Mouse (Mus musculus) B cell, adult (primary cell): ENCODE results near the gene S100a13. TPM values are rescaled to one million over a fixed set of nuclear protein-coding genes. Genes with fewer than 3 reads are reported as not detected.

Source experiments
- total RNA-seq: library from RNA; stranded (reverse); gene quantifications from 4 replicates; pipeline ENCODE4 v1.2.4, GENCODE M21; 2023; ENCODE audit not compliant: inconsistent age

S100a13 gene
- 17.0 to 22.0 TPM (median 19.6 TPM) in 4 replicates for total RNA-seq

DNA sequence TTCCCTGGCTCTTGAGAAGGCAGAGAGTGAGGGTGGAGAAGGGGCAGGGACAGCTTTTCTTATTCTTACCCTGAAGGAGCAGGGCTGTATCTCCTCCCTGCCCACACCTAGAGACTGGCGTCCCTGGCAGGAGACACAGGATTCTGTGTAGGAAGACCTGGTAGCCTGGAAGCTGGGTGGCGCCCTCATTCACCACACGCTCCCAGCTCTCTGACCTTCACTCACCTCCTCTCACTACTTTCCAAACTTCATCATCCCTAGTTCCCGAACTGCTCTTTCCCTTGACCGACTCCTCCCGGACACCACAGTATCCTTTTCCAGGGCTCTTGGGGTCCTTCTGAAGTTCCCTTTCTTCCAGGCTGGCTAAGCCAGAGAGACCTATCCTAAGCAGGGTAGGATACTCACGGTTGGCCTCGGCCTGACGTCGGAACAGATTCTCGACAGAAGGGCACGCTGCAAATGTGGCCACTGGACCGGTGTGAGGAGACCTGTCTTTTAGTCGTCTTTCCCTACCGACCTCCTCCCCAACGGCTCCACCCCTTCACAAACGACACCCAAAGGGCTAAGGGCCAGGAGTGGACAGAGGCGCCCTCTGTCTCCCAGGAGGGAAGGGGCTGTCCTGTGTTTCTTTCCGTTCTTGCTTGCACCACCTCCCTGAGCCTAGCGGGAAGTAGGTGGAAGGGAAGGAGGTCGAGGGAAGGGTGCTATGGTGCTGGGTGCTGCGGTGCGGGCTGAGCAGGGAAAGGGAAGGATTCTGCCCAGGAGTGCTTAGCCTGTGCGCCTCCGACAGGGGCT, at the start of gene S100a13, which contains the start of gene S100a1:
S100a13 (plus strand) TSS at position 640 of the 795 bp plus-strand sequence.
S100a1 (minus strand) TSS at position 597 of the 795 bp plus-strand sequence.

GRCm38 (mm10) chr3:90465686-90466310, 48.4 kb upstream of the S100a13 start, which contains the start of gene Npr1:
Gene Npr1 (minus strand): TSS chr3:90465866.

DNA sequence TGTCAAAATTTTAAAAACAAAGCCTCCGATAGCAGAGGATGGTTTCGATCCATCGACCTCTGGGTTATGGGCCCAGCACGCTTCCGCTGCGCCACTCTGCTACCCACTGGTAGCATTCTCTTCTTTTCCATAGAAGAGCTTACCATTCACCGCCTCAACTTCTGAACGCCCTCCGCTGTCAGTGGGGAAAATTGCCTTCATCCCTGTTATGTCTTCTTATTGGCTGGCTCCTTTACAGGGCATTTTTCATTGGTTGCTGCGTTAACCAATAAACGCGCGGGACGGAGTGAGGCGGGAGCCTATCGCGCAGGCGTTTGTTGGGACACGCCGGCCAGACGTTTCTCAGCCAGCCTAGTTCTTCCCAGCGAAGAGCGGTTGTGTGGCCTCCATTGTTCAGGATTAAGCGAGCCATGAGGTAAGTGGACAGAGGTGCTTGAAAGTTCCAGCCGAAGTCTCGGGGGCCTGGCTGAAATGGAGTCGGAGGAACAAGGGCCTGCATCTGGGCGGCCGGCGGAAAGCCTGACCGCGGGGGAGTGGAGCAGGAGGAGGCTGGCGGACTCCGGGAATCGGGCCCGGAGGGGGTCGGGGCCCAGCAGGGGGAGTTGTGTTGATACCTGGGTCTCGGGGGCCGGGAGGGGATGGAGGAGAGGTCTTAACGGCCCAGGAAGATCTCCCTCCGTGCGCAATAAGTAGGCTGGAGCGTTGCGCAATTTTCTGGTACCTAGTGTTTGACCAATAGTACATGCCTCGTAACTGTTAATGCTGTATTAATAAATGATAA, 38.2 kb upstream of the S100a13 start, which contains the start of gene Ilf2:
Ilf2 (plus strand) TSS at position 296 of the 781 bp plus-strand sequence.

GRCm38 (mm10) chr3:90490696-90491256, 23.5 kb upstream of the S100a13 start, which contains the start of gene Snapin:
Gene Snapin (minus strand): TSS chr3:90491033.

DNA sequence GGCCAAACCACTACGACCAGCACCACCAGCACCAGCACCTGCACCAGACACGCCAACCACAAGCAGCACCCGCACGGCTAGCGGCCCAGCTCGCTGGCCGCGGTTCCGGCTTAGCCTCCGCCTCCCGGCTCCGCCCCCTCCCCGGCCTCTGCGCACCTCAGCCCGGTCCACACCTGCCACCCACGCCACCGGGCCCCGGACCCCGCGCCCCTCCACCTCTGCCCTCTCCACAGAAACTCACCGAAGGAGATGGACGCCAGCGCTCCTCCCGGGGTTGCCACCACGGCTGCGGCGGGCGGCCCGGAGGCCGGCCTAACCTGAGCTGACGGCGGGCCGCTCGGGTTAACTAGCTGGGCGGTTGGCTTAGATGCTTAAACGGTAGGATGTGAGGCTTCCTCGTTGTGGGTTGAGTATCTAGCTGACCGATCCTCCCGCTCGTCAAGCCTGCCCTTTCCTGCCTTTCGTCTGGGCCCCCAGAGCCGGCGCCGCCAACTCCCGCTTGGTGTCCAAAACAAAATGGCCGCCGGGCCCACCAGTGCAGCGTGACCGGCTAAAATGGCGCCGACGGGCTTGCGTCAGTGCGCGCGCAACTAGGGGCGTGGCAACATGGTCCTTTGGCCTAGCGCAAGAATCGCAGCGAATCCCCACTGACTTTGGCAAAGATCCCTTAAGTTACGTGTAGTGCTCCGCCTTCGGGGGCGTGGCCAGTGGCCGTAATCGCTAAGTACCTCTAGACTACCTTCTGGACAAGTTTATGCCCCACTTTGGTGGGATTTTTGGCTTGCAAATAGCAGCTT, 5.1 kb upstream of the S100a13 start, which contains the start of gene Chtop:
Chtop (minus strand) TSS at position 549 of the 797 bp plus-strand sequence.

DNA sequence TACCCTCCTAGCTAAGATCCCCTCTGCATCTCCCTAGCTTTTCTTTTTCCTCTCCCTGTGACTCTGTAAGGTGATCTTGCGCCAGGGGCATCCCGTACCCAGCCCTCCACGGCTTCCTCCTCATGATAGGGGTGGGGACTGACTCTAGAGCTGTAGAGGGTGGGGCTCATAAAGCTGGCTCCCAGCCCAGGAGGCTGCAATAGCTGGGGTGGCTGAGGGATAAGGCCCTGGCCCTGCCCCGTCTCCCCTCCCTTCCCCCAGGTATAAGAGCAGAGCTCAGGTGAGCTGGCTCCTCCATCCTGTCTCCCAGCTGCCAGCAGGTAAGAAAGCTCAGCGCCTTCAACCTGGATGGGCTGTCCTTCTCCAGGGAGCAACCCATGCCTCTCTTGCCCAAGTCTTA, 12.3 kb downstream of the S100a13 start, which contains the start of gene S100a14:
S100a14 (plus strand) TSS at position 277 of the 400 bp plus-strand sequence.

DNA sequence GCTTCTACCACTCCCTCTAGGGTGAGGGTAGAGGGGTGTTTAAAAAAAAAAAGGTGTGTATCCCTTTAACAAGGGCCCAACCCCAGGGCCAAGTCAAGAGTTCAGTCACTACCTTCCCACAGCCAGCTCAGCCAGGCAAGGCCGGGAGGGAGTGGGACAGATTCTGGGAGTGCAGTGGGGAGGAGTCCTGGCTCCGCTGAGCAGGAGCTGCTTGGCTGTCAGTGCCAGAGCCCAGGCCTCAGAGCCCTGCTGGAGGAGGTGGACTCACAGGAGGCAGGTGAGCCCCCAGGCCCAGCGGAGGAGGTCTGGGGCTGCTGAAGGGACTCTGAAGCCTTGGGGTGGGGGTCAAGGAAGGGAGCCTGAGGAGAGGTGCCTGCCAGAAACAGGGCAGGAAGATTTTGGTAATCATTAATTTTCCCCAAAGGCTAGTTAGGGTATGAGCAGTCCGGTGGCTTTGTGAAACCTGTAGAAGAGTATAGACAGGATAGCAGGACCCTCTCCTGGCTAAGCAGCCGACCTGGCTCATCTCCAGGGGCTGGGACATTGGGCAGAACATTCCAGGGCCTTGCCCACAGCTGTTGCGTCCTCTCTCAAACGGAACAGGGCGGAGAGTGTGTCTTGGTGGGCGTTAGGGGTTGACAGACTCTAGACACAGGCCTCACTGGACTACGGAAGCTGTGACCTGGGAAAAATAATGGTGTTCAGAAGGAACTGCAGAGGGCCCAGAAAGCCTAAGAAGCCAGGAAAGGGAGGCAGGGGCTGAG, 23.1 kb downstream of the S100a13 start, which contains the start of gene S100a16:
S100a16 (plus strand) TSS at position 114 of the 764 bp plus-strand sequence.

GRCm38 (mm10) chr3:90560008-90560628, 45.9 kb downstream of the S100a13 start, which contains the start of gene S100a3:
Gene S100a3 (plus strand): TSS chr3:90560578.

Other genes starting within 250 kb of the S100a13 start
- 174 to 198 TPM (median 187 TPM) in 4 replicates for gene Dennd4b, start 249.2 kb upstream of the S100a13 start, total RNA-seq
- gene Gatad2b, start 221.3 kb upstream of the S100a13 start, total RNA-seq: 110 to 130 TPM (median 118 TPM) in 4 replicates
- gene Slc27a3, start 124.5 kb upstream of the S100a13 start, total RNA-seq: 0.99 to 2.0 TPM (median 1.6 TPM) in 4 replicates
- 50.8 to 61.1 TPM (median 56.2 TPM) in 4 replicates for gene Ints3, start 80.8 kb upstream of the S100a13 start, total RNA-seq
- gene Npr1, start 48.6 kb upstream of the S100a13 start, total RNA-seq: 0.83 TPM in 1 of 4 replicates, not detected in the others
- gene Ilf2, start 38.3 kb upstream of the S100a13 start, total RNA-seq: 85.5 to 94.6 TPM (median 90.6 TPM) in 4 replicates
- gene Snapin, start 23.4 kb upstream of the S100a13 start, total RNA-seq: 52.9 to 66.8 TPM (median 60.9 TPM) in 4 replicates
- gene Chtop, start 4.9 kb upstream of the S100a13 start, total RNA-seq: 188 to 206 TPM (median 192 TPM) in 4 replicates
- gene S100a1, start within 50 bp of the S100a13 start, total RNA-seq: 1.0 to 1.6 TPM in 2 of 4 replicates, not detected in the others
- gene S100a14, start 12.4 kb downstream of the S100a13 start, total RNA-seq: 0.48 to 1.3 TPM (median 0.83 TPM) in 3 of 4 replicates, not detected in the other
- gene S100a16, start 22.8 kb downstream of the S100a13 start, total RNA-seq: not detected in 4 replicates
- 0.27 to 1.6 TPM (median 0.86 TPM) in 3 of 4 replicates, not detected in the other for gene S100a3, start 46.1 kb downstream of the S100a13 start, total RNA-seq
- gene S100a2, start 75.8 kb downstream of the S100a13 start, total RNA-seq: not detected in 4 replicates
- gene Gm42674, start 87.5 kb downstream of the S100a13 start, total RNA-seq: 3.3 TPM in 1 of 4 replicates, not detected in the others
- gene S100a4, start 89.3 kb downstream of the S100a13 start, total RNA-seq: 51.7 to 70.7 TPM (median 60.6 TPM) in 4 replicates
- gene S100a5, start 94.1 kb downstream of the S100a13 start, total RNA-seq: 2.0 to 6.8 TPM (median 4.0 TPM) in 4 replicates
- gene S100a6, start 98.4 kb downstream of the S100a13 start, total RNA-seq: 62.1 to 83.5 TPM (median 70.4 TPM) in 4 replicates
- not detected in 4 replicates for gene S100a7a, start 139.6 kb downstream of the S100a13 start, total RNA-seq
- gene S100a8, start 154.5 kb downstream of the S100a13 start, total RNA-seq: 4.9 to 7.9 TPM (median 6.2 TPM) in 4 replicates
- gene S100a9, start 181.3 kb downstream of the S100a13 start, total RNA-seq: 5.4 to 8.4 TPM (median 7.1 TPM) in 4 replicates
- gene Pglyrp4, start 212.5 kb downstream of the S100a13 start, total RNA-seq: not detected in 4 replicates